Mouse (Mus musculus) heart, adult 9 months (tissue): ENCODE measurements around the gene Kat7.

Experiments used
- DNase-seq, 2 experiments: peaks; one replicate each; pipeline ENCODE4 v3.0.0; 2022; ENCODE audit warnings: low spot score in 2 of 2

Gene Kat7

GRCm38 (mm10) chr11:95231688-95232328 is 78.2 kb downstream of the Kat7 start:
- DNase-seq: peak; percentile 30 to 34

GRCm38 (mm10) chr11:95227467-95227866 is 82.6 kb downstream of the Kat7 start:
- DNase-seq: no peak

GRCm38 (mm10) chr11:95225448-95225847 is 84.6 kb downstream of the Kat7 start:
- no peak for DNase-seq
